Mouse (Mus musculus): ENCODE data around the gene L3mbtl1.

DNA sequence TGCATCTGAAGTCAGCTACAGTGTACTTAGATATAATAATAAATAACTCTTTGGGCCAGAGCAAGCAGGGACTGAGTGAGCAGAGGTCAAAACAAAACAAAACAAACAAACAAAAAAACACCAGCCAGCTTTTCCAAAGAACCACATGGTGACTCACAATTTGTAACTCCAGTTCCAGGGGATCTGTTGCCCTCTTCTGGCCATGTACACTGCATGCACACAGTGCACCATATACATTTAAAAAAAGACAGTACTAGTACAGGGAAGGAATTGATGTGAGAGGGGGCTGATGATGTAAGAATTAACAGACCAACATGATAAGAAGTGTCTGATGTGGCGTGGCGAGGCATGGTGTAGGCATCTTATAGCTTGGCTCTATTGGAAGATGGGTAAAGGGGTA, 13.6 kb downstream of the L3mbtl1 start:
- TF ChIP-seq CTCF (IDR thresholded peaks at IDR 0.05; ENCODE audit: low read depth) (peak; percentile 30), EP300 (IDR thresholded peaks at IDR 0.05; ENCODE audit: low read depth) (no peak)

Data from heart, postnatal 0 days (tissue).